19 mouse cellular contexts compared by ENCODE assay signal in genomic region chr10:67898949-67899675, GRCm38 (mm10). TPM values are rescaled to one million over a fixed set of nuclear protein-coding genes. Genes with fewer than 3 reads are reported as not detected.
DNase-seq lines count a peak whose midpoint lies in the region; TF ChIP-seq lines count a peak whose summit lies in the region.
"Had no signal": no experiment of that assay in that cellular context is flagged by ENCODE, and none has a peak within 500 bp of the region (broad histone marks: within the 10 kb centered on the region; RNA-seq: fewer than 3 reads in every experiment).

No protein-coding gene starts in this region.

- no peak overlapping the region for H3K9ac ChIP-seq in CH12.LX (ENCODE audit: insufficient read depth, low read depth)
- H3K9ac ChIP-seq: embryonic facial prominence, embryonic 12.5 days; liver, embryonic 14.5 days; midbrain, embryonic 12.5 days had no signal

- dilution Hi-C loops in CH12.LX (cut with MboI; ENCODE audit: extremely low pct_ligation_motif_present, extremely low pct_unique_long_range_greater_than_20kb, low sequenced_read_pairs) = no loop called here

- TF ChIP-seq POLR2A in CH12.LX (IDR thresholded peaks at IDR 0.05; ENCODE audit: low read depth, low read length) = no peak

- no peak for TF ChIP-seq EP300 in CH12.LX (IDR thresholded peaks at IDR 0.05; ENCODE audit: low read length)

- H3K4me3 ChIP-seq in layer of hippocampus, adult 2 months = no peak overlapping the region
- no peak overlapping the region for H3K4me3 ChIP-seq in CH12.LX (replicated peaks in 1 of 3; ENCODE audit: low read depth in 2 of 3, low read length in 2 of 3, poor library complexity in 1 of 3)
- H3K4me3 ChIP-seq: embryonic facial prominence, embryonic 12.5 days; forebrain, embryonic 10.5 days; heart, adult 2 months; midbrain, embryonic 12.5 days had no signal

- H3K27ac ChIP-seq in layer of hippocampus, adult 2 months = peak overlapping the region; percentile 56; the same call in 1 of the 2 replicates
- no peak overlapping the region for H3K27ac ChIP-seq in CH12.LX (ENCODE audit: insufficient read depth, low read depth)
- H3K27ac ChIP-seq: embryonic facial prominence, embryonic 12.5 days; forebrain, embryonic 10.5 days; heart, adult 2 months; liver, embryonic 14.5 days; midbrain, embryonic 12.5 days had no signal

- TF ChIP-seq CTCF in layer of hippocampus, adult 2 months (conservative IDR thresholded peaks at IDR 0.05) = no peak
- TF ChIP-seq CTCF in CH12.LX (conservative IDR thresholded peaks at IDR 0.05 in 1 of 2, IDR thresholded peaks at IDR 0.05 in 1 of 2; ENCODE audit: low read depth in 2 of 2, low read length in 2 of 2) = no peak

- peaks cover 7 to 16% of the 10 kb centered on the region in 2 experiments; a peak in 3 of 4 replicates for H3K4me1 ChIP-seq in CH12.LX (ENCODE audit: control insufficient read depth in 1 of 2, insufficient read depth in 2 of 2)
- H3K4me1 ChIP-seq: embryonic facial prominence, embryonic 12.5 days had no signal

- H3K4me2 ChIP-seq in CH12.LX (ENCODE audit: insufficient read depth, low read depth, poor library complexity, severe bottlenecking) = no peak overlapping the region
- H3K4me2 ChIP-seq: embryonic facial prominence, embryonic 12.5 days; midbrain, embryonic 12.5 days had no signal

- TF ChIP-seq RAD21 in CH12.LX (IDR thresholded peaks at IDR 0.05; ENCODE audit: low read depth, low read length) = no peak

- no peaks in the 10 kb centered on the region for H3K9me3 ChIP-seq in CH12.LX (replicated peaks; ENCODE audit: low read length)
- H3K9me3 ChIP-seq: embryonic facial prominence, embryonic 12.5 days; forebrain, embryonic 10.5 days; midbrain, embryonic 12.5 days had no signal

- no peaks in the 10 kb centered on the region for H3K27me3 ChIP-seq in CH12.LX (replicated peaks)
- H3K27me3 ChIP-seq: embryonic facial prominence, embryonic 12.5 days had no signal

- in situ Hi-C loops in CH12.LX (cut with MboI; ENCODE audit: low pct_ligation_motif_present, low pct_unique_long_range_greater_than_20kb, low sequenced_read_pairs) = no loop called here

- no peak for DNase-seq in layer of hippocampus, adult 2 months (ENCODE audit: low spot score in 2 of 2)
- no peak for DNase-seq in layer of hippocampus, postnatal 25 days (ENCODE audit: extremely low spot score in 1 of 2, low spot score in 1 of 2)
- peak; percentile 14 for DNase-seq in CH12.LX (ENCODE audit: extremely low read depth)
- peak; percentile 20 for DNase-seq in adrenal gland, postnatal 10 days
- peak; percentile 9 for DNase-seq in gonadal fat pad, adult 2 months (ENCODE audit: low read depth)
- no peak for DNase-seq in frontal cortex, postnatal 25 days (ENCODE audit: low spot score in 2 of 2)
- DNase-seq in spleen, postnatal 36 days (ENCODE audit: low spot score in 2 of 2) = no peak
- no peak for DNase-seq in left cerebral cortex, adult 8-10 months (ENCODE audit: low spot score in 2 of 2)
- DNase-seq: cerebellum, postnatal 10 days; heart, adult 2 months; kidney, postnatal 14 days; spleen, adult 18-20 months; thymus, postnatal 4 days had no signal

- no peaks in the 10 kb centered on the region for H3K79me2 ChIP-seq in CH12.LX (replicated peaks; ENCODE audit: control insufficient read depth, extremely low read depth, insufficient read depth, poor library complexity, severe bottlenecking)

- H3K36me3 ChIP-seq in CH12.LX (replicated peaks in 1 of 2; ENCODE audit: control insufficient read depth in 1 of 2, insufficient read depth in 1 of 2, low read length in 1 of 2) = peaks cover 0 to 5% of the 10 kb centered on the region in 2 experiments
- H3K36me3 ChIP-seq: embryonic facial prominence, embryonic 12.5 days; G1E; midbrain, embryonic 12.5 days had no signal

TF ChIP-seq in CH12.LX, 34 proteins besides CTCF, POLR2A, EP300 and RAD21:
- TF ChIP-seq ZMIZ1 (IDR thresholded peaks at IDR 0.05; ENCODE audit: low read depth, low read length) (no peak), MYC (IDR thresholded peaks at IDR 0.05; ENCODE audit: low read depth, low read length) (no peak), ELF1 (IDR thresholded peaks at IDR 0.05; ENCODE audit: low read depth, low read length) (no peak), CHD2 (IDR thresholded peaks at IDR 0.05; ENCODE audit: low read length) (no peak), ZNF384 (IDR thresholded peaks at IDR 0.05; ENCODE audit: low read depth, low read length) (no peak), ZC3H11A (IDR thresholded peaks at IDR 0.05; ENCODE audit: low read depth, low read length) (no peak), GABPA (IDR thresholded peaks at IDR 0.05; ENCODE audit: insufficient replicate concordance, low read depth, low read length) (no peak), TCF12 (IDR thresholded peaks at IDR 0.05; ENCODE audit: low read depth, low read length) (no peak), NELFE (IDR thresholded peaks at IDR 0.05; ENCODE audit: low read depth, low read length) (no peak), USF2 (conservative IDR thresholded peaks at IDR 0.05; ENCODE audit: low read depth, low read length) (no peak), SIN3A (IDR thresholded peaks at IDR 0.05; ENCODE audit: low read length) (no peak), HCFC1 (IDR thresholded peaks at IDR 0.05; ENCODE audit: low read depth, low read length) (no peak), IRF4 (IDR thresholded peaks at IDR 0.05; ENCODE audit: low read depth, low read length) (0 out of 2 replicates have a peak, but pooled peaks have one; percentile 20), MAFK (IDR thresholded peaks at IDR 0.05; ENCODE audit: insufficient replicate concordance, low read length) (0 out of 2 replicates have a peak, but pooled peaks have one; percentile 30), MXI1 (IDR thresholded peaks at IDR 0.05; ENCODE audit: low read depth, low read length) (no peak)

RNA-seq across cellular contexts. Expression of gene Zfp365, which starts 13.3 kb away (rescaled TPM):
- total RNA-seq in layer of hippocampus, adult 2 months (2021) = 100 to 1,000 TPM; 248 to 257 TPM
- total RNA-seq in layer of hippocampus, postnatal 25 days (2021) = 100 to 1,000 TPM; 243 to 244 TPM
- total RNA-seq in CH12.LX (2012; rRNA removed) (1.2 and 1.3 TPM in 2 replicates), CH12.LX (2014; rRNA removed) (1.0 and 1.2 TPM in 2 replicates)
- 2.4 and 4.0 TPM in 2 replicates for polyA plus RNA-seq in CH12.LX (2012; ENCODE audit: insufficient read length, low read depth)
- total RNA-seq in adrenal gland, postnatal 10 days (2021) = 1 to 10 TPM; 2.0 to 2.6 TPM
- polyA plus RNA-seq in gonadal fat pad, adult 2 months (2012; rRNA removed) = 0.78 and 0.94 TPM in 2 replicates
- 100 to 1,000 TPM; 373 to 446 (median 409) TPM for total RNA-seq in left cerebral cortex, adult 8-10 months (2022)
- total RNA-seq: megakaryocyte progenitor cell, adult 5-6 weeks had no signal
- polyA plus RNA-seq: G1E had no signal

Comparison
In these comparisons a context has a peak if more than half of its experiments do, and no peak if none do; other contexts are left out.
1. DNase-seq: peak in CH12.LX (single experiment), adrenal gland, postnatal 10 days (single experiment) and gonadal fat pad, adult 2 months (single experiment); none in layer of hippocampus, adult 2 months (0 of 2), layer of hippocampus, postnatal 25 days (0 of 2), frontal cortex, postnatal 25 days (0 of 2), spleen, postnatal 36 days (0 of 2) and left cerebral cortex, adult 8-10 months (0 of 2).
2. RNA of gene Zfp365, which starts 13.3 kb away (total RNA-seq): 373 to 446 TPM in left cerebral cortex, adult 8-10 months, 248 to 257 TPM in layer of hippocampus, adult 2 months and 243 to 244 TPM in layer of hippocampus, postnatal 25 days; 2.0 to 2.6 TPM in adrenal gland, postnatal 10 days and 1.0 to 1.3 TPM in CH12.LX; every median in the first group is over 10 times any median in the second.